In genomic region chr5:104115118-104115517, GRCm38 (mm10) we compare ENCODE assay signal across 9 mouse cellular contexts. TPM values are rescaled to one million over a fixed set of nuclear protein-coding genes. Genes with fewer than 3 reads are reported as not detected.
A peak's percentile ranks its signal among the peaks of the same experiment; 100 is the strongest.
DNase-seq lines count a peak whose midpoint lies in the region; ATAC-seq lines count a peak whose summit lies in the region.
"Had no signal": no experiment of that assay in that cellular context is flagged by ENCODE, and none has a peak within 500 bp of the region (broad histone marks: within the 10 kb centered on the region; RNA-seq: fewer than 3 reads in every experiment).

No protein-coding gene starts in this region.

- no peak for ATAC-seq in hindbrain, embryonic 12.5 days (ENCODE audit: low FRiP score)
- ATAC-seq in neural tube, embryonic 13.5 days (ENCODE audit: low read depth): no peak
- no peak for ATAC-seq in megakaryocyte, adult 5-6 weeks (ENCODE audit: poor library complexity, severe bottlenecking)

- 56% methylated on average over 14 of the region's 14 CpGs for WGBS in hindbrain, embryonic 12.5 days
- WGBS in neural tube, embryonic 13.5 days: 41% methylated on average over 14 of the region's 14 CpGs

- H3K9me3 ChIP-seq in hindbrain, embryonic 12.5 days (replicated peaks): no peaks in the 10 kb centered on the region
- no peaks in the 10 kb centered on the region for H3K9me3 ChIP-seq in neural tube, embryonic 13.5 days

- H3K4me3 ChIP-seq in hindbrain, embryonic 12.5 days: no peak overlapping the region
- H3K4me3 ChIP-seq in neural tube, embryonic 13.5 days: no peak overlapping the region

- H3K27ac ChIP-seq in hindbrain, embryonic 12.5 days: peak overlapping the region; percentile 83; the same call in 1 of the 2 replicates
- H3K27ac ChIP-seq in neural tube, embryonic 13.5 days (replicated peaks): peak overlapping the region; percentile 85

- H3K9ac ChIP-seq in hindbrain, embryonic 12.5 days: no peak overlapping the region
- no peak overlapping the region for H3K9ac ChIP-seq in neural tube, embryonic 13.5 days

- peaks cover 48% of the 10 kb centered on the region for H3K4me1 ChIP-seq in hindbrain, embryonic 12.5 days
- peaks cover 51% of the 10 kb centered on the region for H3K4me1 ChIP-seq in neural tube, embryonic 13.5 days (replicated peaks)

- H3K4me2 ChIP-seq in hindbrain, embryonic 12.5 days (replicated peaks): no peak overlapping the region
- H3K4me2 ChIP-seq in neural tube, embryonic 13.5 days: peak overlapping the region; percentile 53; the same call in 1 of the 2 replicates

- no peaks in the 10 kb centered on the region for H3K27me3 ChIP-seq in hindbrain, embryonic 12.5 days
- H3K27me3 ChIP-seq in neural tube, embryonic 13.5 days: no peaks in the 10 kb centered on the region

- peak; percentile 82 to 83 for DNase-seq in cerebellum, postnatal 10 days
- no peak for DNase-seq in cerebellum, adult 8-10 months
- DNase-seq in testis, postnatal 10 days (ENCODE audit: low spot score): peak; percentile 74
- DNase-seq in testis, postnatal 14 days (ENCODE audit: low spot score): no peak
- peak; percentile 38 for DNase-seq in liver

- H3K36me3 ChIP-seq in hindbrain, embryonic 12.5 days: no peaks in the 10 kb centered on the region
- no peaks in the 10 kb centered on the region for H3K36me3 ChIP-seq in neural tube, embryonic 13.5 days

RNA-seq across cellular contexts. Expression of gene Sparcl1, which starts 1.6 kb away (rescaled TPM):
- polyA plus RNA-seq in hindbrain, embryonic 12.5 days (2016; fragmentation: Nextera tagmentation; extraction: Ambion mirVana): 78.8 and 85.8 TPM in 2 replicates
- 195 and 200 TPM in 2 replicates for polyA plus RNA-seq in neural tube, embryonic 13.5 days (2015; fragmentation: Nextera tagmentation; extraction: Ambion mirVana)
- total RNA-seq in megakaryocyte, adult 5-6 weeks (2015): not detected in 2 replicates
- not detected in 2 replicates for total RNA-seq in megakaryocyte, adult 5-6 weeks (2017)

RNA-seq across cellular contexts. Expression of gene Gm17660, which starts 37.7 kb away (rescaled TPM):
- not detected in 2 replicates for polyA plus RNA-seq in hindbrain, embryonic 12.5 days (2016; fragmentation: Nextera tagmentation; extraction: Ambion mirVana)
- not detected in 2 replicates for polyA plus RNA-seq in neural tube, embryonic 13.5 days (2015; fragmentation: Nextera tagmentation; extraction: Ambion mirVana)
- not detected in 2 replicates for total RNA-seq in megakaryocyte, adult 5-6 weeks (2015)
- not detected in 2 replicates for total RNA-seq in megakaryocyte, adult 5-6 weeks (2017)
- polyA plus RNA-seq: small intestine, adult 2 months had no signal

RNA-seq across cellular contexts. Expression of gene Dspp, which starts 55.4 kb away (rescaled TPM):
- not detected in 2 replicates for polyA plus RNA-seq in hindbrain, embryonic 12.5 days (2016; fragmentation: Nextera tagmentation; extraction: Ambion mirVana)
- not detected in 2 replicates for polyA plus RNA-seq in neural tube, embryonic 13.5 days (2015; fragmentation: Nextera tagmentation; extraction: Ambion mirVana)
- total RNA-seq in megakaryocyte, adult 5-6 weeks (2015): not detected in 2 replicates
- total RNA-seq in megakaryocyte, adult 5-6 weeks (2017): not detected in 2 replicates
- polyA plus RNA-seq: small intestine, adult 2 months had no signal

Comparison
In these comparisons a context has a peak if more than half of its experiments do, and no peak if none do; other contexts are left out.
1. DNase-seq: peak in cerebellum, postnatal 10 days (2 of 2), testis, postnatal 10 days (single experiment) and liver (single experiment); none in cerebellum, adult 8-10 months (single experiment) and testis, postnatal 14 days (single experiment).